Mouse (Mus musculus) adrenal gland, postnatal 14 days (tissue): ENCODE results near the gene Esyt1. TPM values are rescaled to one million over a fixed set of nuclear protein-coding genes. Genes with fewer than 3 reads are reported as not detected.
"Not testable (repeated sequence)": the region's sequence is repeated elsewhere in the genome, so short reads cannot be mapped to it uniquely, and the experiment has no call there.

ENCODE experiments used
- DNase-seq: peaks from one replicate; pipeline ENCODE4 v3.0.0; 2021; ENCODE audit warnings: mixed read lengths
- total RNA-seq: library from RNA; stranded (reverse); gene quantifications from 2 replicates; pipeline ENCODE4 v1.2.3, GENCODE M21; 2021

Esyt1 gene
- total RNA-seq, 1 experiment from 2014 or later: 28.5 TPM

- DNase-seq: no peak
Observed at GRCm38 (mm10) chr10:128538340-128538870, 12.7 kb upstream of the Esyt1 start.

- DNase-seq: peak; percentile 91
Observed at GRCm38 (mm10) chr10:128536266-128536940, 10.7 kb upstream of the Esyt1 start.

GRCm38 (mm10) chr10:128535624-128536265, 10.1 kb upstream of the Esyt1 start:
- DNase-seq: no peak

- DNase-seq: no peak
Observed at GRCm38 (mm10) chr10:128535206-128535605, 9.5 kb upstream of the Esyt1 start.

GRCm38 (mm10) chr10:128526366-128527356, 990 bp upstream of the Esyt1 start:
- no peak for DNase-seq

GRCm38 (mm10) chr10:128524732-128525662, 674 bp downstream of the Esyt1 start:
- DNase-seq: peak; percentile 74

- no peak for DNase-seq
Observed at GRCm38 (mm10) chr10:128524111-128524731, 1.4 kb downstream of the Esyt1 start.

- DNase-seq: no peak
Observed at GRCm38 (mm10) chr10:128522351-128522750, 3.3 kb downstream of the Esyt1 start.

GRCm38 (mm10) chr10:128520591-128520990, 5.1 kb downstream of the Esyt1 start:
- DNase-seq: no peak

GRCm38 (mm10) chr10:128518833-128519232, 6.8 kb downstream of the Esyt1 start:
- DNase-seq: peak; percentile 71

GRCm38 (mm10) chr10:128516677-128517076, 9.0 kb downstream of the Esyt1 start:
- DNase-seq: no peak

- no peak for DNase-seq
Observed at GRCm38 (mm10) chr10:128516029-128516428, 9.6 kb downstream of the Esyt1 start.

GRCm38 (mm10) chr10:128515044-128515443, 10.6 kb downstream of the Esyt1 start:
- DNase-seq: no peak

- DNase-seq: no peak
Observed at GRCm38 (mm10) chr10:128511761-128512160, 13.9 kb downstream of the Esyt1 start.

GRCm38 (mm10) chr10:128511189-128511588, 14.5 kb downstream of the Esyt1 start:
- DNase-seq: no peak

- no peak for DNase-seq
Observed at GRCm38 (mm10) chr10:128510301-128510700, 15.4 kb downstream of the Esyt1 start.

GRCm38 (mm10) chr10:128509831-128510230, 15.8 kb downstream of the Esyt1 start:
- no peak for DNase-seq

- no peak for DNase-seq
Observed at GRCm38 (mm10) chr10:128509203-128509602, 16.5 kb downstream of the Esyt1 start.

GRCm38 (mm10) chr10:128508260-128508659, 17.4 kb downstream of the Esyt1 start:
- DNase-seq: no peak

- no peak for DNase-seq
Observed at GRCm38 (mm10) chr10:128505974-128506373, 19.7 kb downstream of the Esyt1 start.

- not testable (repeated sequence) for DNase-seq
Observed at GRCm38 (mm10) chr10:128505371-128505667, 20.4 kb downstream of the Esyt1 start.
